Mouse (Mus musculus): ENCODE measurements around the gene Nmur1. TPM values are rescaled to one million over a fixed set of nuclear protein-coding genes. Genes with fewer than 3 reads are reported as not detected.

The Nmur1 gene
- polyA plus RNA-seq, 1 experiment: not detected

GRCm38 (mm10) chr1:86459371-86459770 lies 33.3 kb upstream of the Nmur1 start:
- H3K27ac ChIP-seq (ENCODE audit: insufficient read depth, low read depth, low read length): no peak overlapping the region
- no peak overlapping the region for H3K4me3 ChIP-seq (ENCODE audit: insufficient read depth, low read length)
- TF ChIP-seq POLR2A (IDR thresholded peaks at IDR 0.05; ENCODE audit: borderline replicate concordance, low read depth, low read length): no peak
- no peak for TF ChIP-seq CTCF (IDR thresholded peaks at IDR 0.05; ENCODE audit: low read depth, low read length)
- peaks cover 22% of the 10 kb centered on the region for H3K4me1 ChIP-seq (ENCODE audit: control insufficient read depth, insufficient read depth, low read length)

DNA sequence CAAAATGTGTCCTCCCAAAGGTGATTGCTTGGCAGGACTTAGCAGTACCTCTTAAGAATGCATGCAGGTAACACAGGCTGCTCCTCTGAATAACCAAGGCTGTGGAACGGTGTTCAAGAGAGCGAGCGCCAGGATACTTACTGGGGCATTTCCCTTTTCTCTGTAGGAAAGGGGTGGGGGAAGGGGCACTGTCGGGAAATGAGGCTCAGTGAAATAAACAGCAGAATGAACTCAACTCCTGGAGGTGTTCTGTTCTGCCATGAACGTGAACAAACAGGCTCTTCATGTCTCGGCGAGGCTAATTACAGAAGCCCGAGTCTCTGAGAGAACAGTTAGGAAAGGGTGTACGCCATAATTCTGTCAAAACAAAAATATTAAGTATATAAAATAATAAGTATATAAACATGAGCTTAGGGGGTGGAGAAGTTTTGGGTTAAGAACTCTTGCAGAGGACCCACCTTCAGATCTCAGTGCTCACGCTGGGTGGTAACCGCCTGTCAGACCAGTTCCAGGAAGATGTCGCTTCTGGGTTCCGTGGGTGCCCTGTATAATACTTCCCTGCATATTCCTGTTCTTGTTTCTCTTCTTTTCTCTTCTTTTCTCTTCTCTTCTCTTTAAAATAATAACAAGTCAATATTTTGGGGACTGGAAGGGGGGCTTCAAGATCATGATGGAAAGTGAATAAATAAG lies 31.0 kb upstream of the Nmur1 start:
- H3K27ac ChIP-seq (ENCODE audit: insufficient read depth, low read depth, low read length): no peak overlapping the region

DNA sequence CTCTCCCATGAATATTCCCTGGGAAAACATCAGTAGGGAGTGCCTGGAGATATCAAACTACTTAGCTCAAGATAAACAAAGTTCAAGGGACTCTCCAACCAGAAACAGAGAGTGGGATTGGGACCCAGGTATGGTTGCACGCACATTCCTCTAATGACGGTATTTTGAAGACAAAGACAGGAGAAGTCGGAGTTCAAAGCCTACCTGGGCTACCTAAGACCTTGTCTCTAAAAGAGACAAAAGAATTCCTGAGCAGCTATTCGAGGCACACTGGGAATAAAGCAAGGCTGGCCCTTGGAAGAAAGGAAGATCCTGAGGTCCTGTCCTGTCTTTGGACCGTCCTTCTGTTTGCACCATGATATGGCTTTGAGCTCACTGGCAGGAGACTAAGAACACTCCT lies 26.7 kb upstream of the Nmur1 start:
- Histone ChIP-seq H3K27ac (ENCODE audit: insufficient read depth, low read depth, low read length) (no peak overlapping the region), H3K4me1 (ENCODE audit: control insufficient read depth, insufficient read depth, low read length) (peaks cover 8% of the 10 kb centered on the region), H3K4me3 (ENCODE audit: insufficient read depth, low read length) (no peak overlapping the region)
- TF ChIP-seq CTCF (IDR thresholded peaks at IDR 0.05; ENCODE audit: low read depth, low read length): no peak
- no peak for TF ChIP-seq POLR2A (IDR thresholded peaks at IDR 0.05; ENCODE audit: borderline replicate concordance, low read depth, low read length)

More for the DNA sequence above, 31.0 kb upstream of the Nmur1 start:
- TF ChIP-seq POLR2A (IDR thresholded peaks at IDR 0.05; ENCODE audit: borderline replicate concordance, low read depth, low read length) (no peak), CTCF (IDR thresholded peaks at IDR 0.05; ENCODE audit: low read depth, low read length) (no peak)
- Histone ChIP-seq H3K4me3 (ENCODE audit: insufficient read depth, low read length) (no peak overlapping the region), H3K4me1 (ENCODE audit: control insufficient read depth, insufficient read depth, low read length) (peaks cover 15% of the 10 kb centered on the region)

- Histone ChIP-seq H3K4me3 (ENCODE audit: insufficient read depth, low read length) (no peak overlapping the region), H3K27ac (ENCODE audit: insufficient read depth, low read depth, low read length) (no peak overlapping the region), H3K4me1 (ENCODE audit: control insufficient read depth, insufficient read depth, low read length) (peaks cover 11% of the 10 kb centered on the region)
- TF ChIP-seq POLR2A (IDR thresholded peaks at IDR 0.05; ENCODE audit: borderline replicate concordance, low read depth, low read length) (no peak), CTCF (IDR thresholded peaks at IDR 0.05; ENCODE audit: low read depth, low read length) (no peak)
Measured at GRCm38 (mm10) chr1:86449966-86450365, 23.9 kb upstream of the Nmur1 start.

- Histone ChIP-seq H3K4me3 (ENCODE audit: insufficient read depth, low read length) (no peak overlapping the region), H3K4me1 (ENCODE audit: control insufficient read depth, insufficient read depth, low read length) (peaks cover 20% of the 10 kb centered on the region), H3K27ac (ENCODE audit: insufficient read depth, low read depth, low read length) (no peak overlapping the region)
- TF ChIP-seq POLR2A (IDR thresholded peaks at IDR 0.05; ENCODE audit: borderline replicate concordance, low read depth, low read length) (no peak), CTCF (IDR thresholded peaks at IDR 0.05; ENCODE audit: low read depth, low read length) (no peak)
Measured at GRCm38 (mm10) chr1:86448272-86448671, 22.2 kb upstream of the Nmur1 start.

DNA sequence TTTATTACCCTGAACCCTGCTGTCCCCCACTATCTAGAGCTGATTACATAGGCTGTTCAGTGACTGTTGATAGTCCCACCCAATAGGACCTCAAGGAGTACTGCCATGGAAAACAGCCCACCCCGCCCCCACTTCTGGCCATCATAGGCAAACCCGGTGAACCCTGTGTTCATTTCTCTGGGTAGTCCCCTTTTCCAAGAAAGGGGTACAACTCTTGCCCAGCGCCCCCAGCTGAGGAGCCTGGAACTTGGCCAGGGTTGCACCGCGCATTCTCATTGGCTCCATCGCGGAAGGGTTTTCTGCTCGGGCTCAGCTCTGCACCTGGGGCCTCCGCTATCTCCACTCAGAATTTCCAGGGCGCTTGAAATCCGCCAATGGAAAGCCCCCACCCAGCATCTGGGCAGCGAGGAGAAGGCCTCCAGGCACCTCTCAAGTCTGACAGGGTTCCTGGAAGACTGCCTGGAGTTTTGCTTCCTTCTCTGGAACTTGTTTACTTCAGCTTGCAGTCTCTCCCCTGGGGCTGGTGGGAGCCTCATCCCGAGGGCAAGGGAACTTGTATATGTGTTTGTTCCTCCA lies 21.7 kb upstream of the Nmur1 start:
- no peak overlapping the region for H3K27ac ChIP-seq (ENCODE audit: insufficient read depth, low read depth, low read length)
- no peak for TF ChIP-seq POLR2A (IDR thresholded peaks at IDR 0.05; ENCODE audit: borderline replicate concordance, low read depth, low read length)
- TF ChIP-seq CTCF (IDR thresholded peaks at IDR 0.05; ENCODE audit: low read depth, low read length): no peak
- no peak overlapping the region for H3K4me3 ChIP-seq (ENCODE audit: insufficient read depth, low read length)
- H3K4me1 ChIP-seq (ENCODE audit: control insufficient read depth, insufficient read depth, low read length): peaks cover 20% of the 10 kb centered on the region

DNA sequence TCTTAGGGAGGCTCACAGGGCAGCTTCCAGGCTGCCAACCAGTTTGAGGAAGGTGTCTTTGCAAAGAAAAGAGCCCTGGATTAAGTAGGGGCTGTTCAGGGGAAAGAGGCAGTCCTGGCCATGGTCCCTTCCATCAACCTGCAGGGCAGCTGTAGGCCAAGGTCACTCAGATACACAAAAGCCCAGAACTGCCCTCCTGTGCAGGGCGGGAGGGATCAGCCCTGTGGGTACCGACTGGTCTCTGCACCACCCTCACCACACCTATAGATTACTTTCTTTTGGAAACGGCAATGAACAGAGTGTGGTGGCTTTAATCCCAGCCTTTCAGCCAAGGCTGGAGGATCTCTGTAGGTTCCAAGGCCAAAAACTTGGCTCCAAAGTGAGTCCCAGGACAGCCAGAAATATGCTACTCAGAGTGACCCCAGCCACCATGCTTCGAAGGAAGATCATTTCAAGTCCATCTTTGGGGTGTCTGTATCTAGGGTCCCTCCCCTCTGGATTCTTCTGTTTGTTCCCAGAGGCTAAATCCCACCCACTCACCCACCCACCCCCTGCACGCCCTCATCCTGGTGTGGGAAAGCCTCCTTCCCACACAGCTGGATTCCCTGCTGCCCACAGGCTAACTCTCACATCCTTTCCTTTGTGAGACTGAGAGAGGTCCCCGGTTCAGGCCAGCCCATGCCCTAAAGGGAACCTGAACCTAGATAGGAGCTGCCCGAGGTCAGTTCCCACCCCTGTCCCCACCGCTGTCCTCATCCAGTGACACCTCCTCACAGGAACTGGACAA lies 17.6 kb upstream of the Nmur1 start:
- no peak for TF ChIP-seq CTCF (IDR thresholded peaks at IDR 0.05; ENCODE audit: low read depth, low read length)
- no peak for TF ChIP-seq POLR2A (IDR thresholded peaks at IDR 0.05; ENCODE audit: borderline replicate concordance, low read depth, low read length)
- Histone ChIP-seq H3K4me1 (ENCODE audit: control insufficient read depth, insufficient read depth, low read length) (peaks cover 25% of the 10 kb centered on the region), H3K27ac (ENCODE audit: insufficient read depth, low read depth, low read length) (peak overlapping the region; percentile 97; the same call in 1 of the 2 replicates), H3K4me3 (ENCODE audit: insufficient read depth, low read length) (no peak overlapping the region; the same call in 1 of the 2 replicates)

- peak overlapping the region; percentile 69 for H3K4me3 ChIP-seq (ENCODE audit: insufficient read depth, low read length)
- TF ChIP-seq CTCF (IDR thresholded peaks at IDR 0.05; ENCODE audit: low read depth, low read length) (no peak), POLR2A (IDR thresholded peaks at IDR 0.05; ENCODE audit: borderline replicate concordance, low read depth, low read length) (no peak)
- peaks cover 25% of the 10 kb centered on the region for H3K4me1 ChIP-seq (ENCODE audit: control insufficient read depth, insufficient read depth, low read length)
- peak overlapping the region; percentile 97 for H3K27ac ChIP-seq (ENCODE audit: insufficient read depth, low read depth, low read length)
Measured at GRCm38 (mm10) chr1:86442832-86443231, 16.8 kb upstream of the Nmur1 start.

- H3K27ac ChIP-seq (ENCODE audit: insufficient read depth, low read depth, low read length): peak overlapping the region; percentile 97
- TF ChIP-seq CTCF (IDR thresholded peaks at IDR 0.05; ENCODE audit: low read depth, low read length) (no peak), POLR2A (IDR thresholded peaks at IDR 0.05; ENCODE audit: borderline replicate concordance, low read depth, low read length) (peak; percentile 42; the same call in 1 of the 2 replicates)
- peaks cover 27% of the 10 kb centered on the region for H3K4me1 ChIP-seq (ENCODE audit: control insufficient read depth, insufficient read depth, low read length)
- peak overlapping the region; percentile 69 for H3K4me3 ChIP-seq (ENCODE audit: insufficient read depth, low read length)
Measured at GRCm38 (mm10) chr1:86441980-86442831, 16.2 kb upstream of the Nmur1 start.
